Mouse (Mus musculus): ENCODE results near the gene Fance. TPM values are rescaled to one million over a fixed set of nuclear protein-coding genes. Genes with fewer than 3 reads are reported as not detected.

The Fance gene
- 51.2 and 69.4 TPM in 2 replicates for polyA plus RNA-seq (2012)

GRCm38 (mm10) chr17:28313212-28313879 is at the start of gene Fance:
Fance (plus strand) TSS chr17:28313519.

DNA sequence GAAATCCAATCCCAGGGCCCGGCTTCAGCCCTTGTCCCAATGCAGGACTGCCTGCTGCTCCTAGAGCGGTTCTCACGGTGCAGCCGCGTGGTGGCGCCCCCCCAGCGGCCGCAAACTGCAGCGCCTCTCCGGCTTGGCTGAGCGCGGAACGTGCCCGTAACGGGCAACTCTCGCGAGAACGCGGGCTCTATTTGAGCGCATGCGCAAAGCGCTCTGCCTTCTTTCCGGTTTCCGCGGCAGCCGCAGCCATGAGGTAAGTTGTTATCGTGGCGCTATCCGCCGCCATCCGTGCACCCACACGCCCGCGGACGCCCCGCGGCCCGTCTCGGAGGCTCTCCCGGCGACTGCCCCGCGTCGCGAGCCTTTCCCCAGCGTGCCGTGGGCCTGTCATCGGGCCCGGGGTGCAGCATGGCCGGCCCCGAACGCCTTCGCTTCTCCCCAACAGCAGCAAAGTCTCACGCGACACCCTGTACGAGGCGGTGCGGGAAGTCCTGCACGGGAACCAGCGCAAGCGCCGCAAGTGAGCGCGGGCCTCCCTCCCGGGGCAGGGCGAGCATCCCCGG is 15.1 kb downstream of the Fance start, which contains the start of gene Rpl10a:
Rpl10a (plus strand) TSS at position 106 of the 563 bp plus-strand sequence.

DNA sequence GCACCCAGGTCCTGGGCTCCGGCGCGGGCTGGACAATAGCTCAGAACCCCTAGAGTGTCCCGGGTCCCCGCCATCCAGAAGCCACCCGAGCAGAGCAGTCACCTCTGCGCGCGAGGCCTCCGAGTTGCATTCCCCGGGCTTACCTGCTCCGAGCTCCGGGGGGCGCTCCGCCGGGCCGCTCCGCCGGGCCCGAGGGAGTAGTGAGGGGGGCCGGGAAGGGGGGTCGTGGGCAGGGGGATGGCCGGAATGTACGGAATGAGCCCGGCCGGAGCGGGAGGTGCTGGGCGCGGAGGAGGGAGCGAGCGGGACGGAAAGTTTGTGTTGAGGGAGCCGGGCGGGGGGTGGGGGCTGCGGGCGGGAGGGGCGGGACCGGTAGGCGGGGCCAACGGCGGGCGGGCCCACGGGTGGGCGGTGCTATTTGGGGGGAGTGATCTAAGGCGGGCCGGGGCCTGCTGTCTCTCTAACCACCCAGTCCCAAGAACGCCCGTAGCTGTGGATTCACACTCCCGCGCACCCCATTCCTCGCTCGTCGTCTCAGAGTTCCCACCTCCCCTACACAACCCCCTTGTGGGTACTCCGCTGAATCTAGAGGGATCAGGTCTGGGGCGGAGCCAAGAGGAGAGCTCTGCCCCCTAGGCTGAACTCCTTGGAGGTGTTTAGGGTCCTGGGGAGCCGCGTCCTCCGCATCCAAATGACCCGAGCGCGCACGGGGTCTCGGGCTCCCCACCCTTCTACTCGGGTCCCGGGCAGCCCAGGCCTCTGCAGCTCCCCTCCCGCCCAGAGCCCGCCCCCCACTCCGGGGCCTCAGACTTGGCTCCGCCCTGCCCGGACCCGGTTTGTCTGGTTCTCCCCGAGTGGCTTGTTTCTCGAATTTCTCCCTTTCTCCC is 37.4 kb downstream of the Fance start, which contains the start of gene Tead3:
Tead3 (minus strand) TSS at position 352 of the 887 bp plus-strand sequence.

GRCm38 (mm10) chr17:28365122-28365521 is 51.8 kb downstream of the Fance start, which contains the start of gene Tulp1:
Tulp1 (minus strand) TSS chr17:28365222.

Other genes with a start within 250 kb of the Fance start
- gene Tcp11, start 232.9 kb upstream of the Fance start, polyA plus RNA-seq (2012) = 3.2 and 5.9 TPM in 2 replicates
- 0.34 and 1.4 TPM in 2 replicates for gene Scube3, start 171.4 kb upstream of the Fance start, polyA plus RNA-seq (2012)
- gene Zfp523, start 136.4 kb upstream of the Fance start, polyA plus RNA-seq (2012) = 66.2 and 77.1 TPM in 2 replicates
- 339 and 429 TPM in 2 replicates for gene Def6, start 105.7 kb upstream of the Fance start, polyA plus RNA-seq (2012)
- 18.0 and 24.5 TPM in 2 replicates for gene Ppard, start 80.8 kb upstream of the Fance start, polyA plus RNA-seq (2012)
- gene Rpl10a, start 15.0 kb downstream of the Fance start, polyA plus RNA-seq (2012) = 8,332 and 8,634 TPM in 2 replicates
- 1.3 and 1.9 TPM in 2 replicates for gene Tead3, start 37.3 kb downstream of the Fance start, polyA plus RNA-seq (2012)
- gene Tulp1, start 51.7 kb downstream of the Fance start, polyA plus RNA-seq (2012) = 0.29 and 0.40 TPM in 2 replicates
- 70.8 and 85.6 TPM in 2 replicates for gene Fkbp5, start 204.0 kb downstream of the Fance start, polyA plus RNA-seq (2012)
- gene Armc12, start 217.3 kb downstream of the Fance start, polyA plus RNA-seq (2012) = not detected in 2 replicates
- not detected in 2 replicates for gene Clpsl2, start 235.9 kb downstream of the Fance start, polyA plus RNA-seq (2012)
- not detected in 2 replicates for gene Clps, start 247.2 kb downstream of the Fance start, polyA plus RNA-seq (2012)